Mouse (Mus musculus) CH12.LX (cell line): ENCODE results near the gene Usp7. TPM values are rescaled to one million over a fixed set of nuclear protein-coding genes. Genes with fewer than 3 reads are reported as not detected.

ENCODE experiments used
- DNase-seq: peaks from one replicate; pipeline ENCODE4 v3.0.0-alpha.2; 2013; ENCODE audit errors: extremely low read depth
- H3K27ac ChIP-seq: 2 replicates; pipeline ENCODE4 v1.5.1; 2012; ENCODE audit warnings: low read depth, mild to moderate bottlenecking, control low read depth, moderate library complexity; ENCODE audit not compliant: insufficient read depth
- H3K27me3 ChIP-seq: replicated peaks from 2 replicates; pipeline ENCODE3; 2012; ENCODE audit warnings: inconsistent platforms
- H3K36me3 ChIP-seq, 2 experiments: replicated peaks in 1 of 2; 2 replicates each; pipeline versions ENCODE3 to v1.6.1; 2012; ENCODE audit warnings: inconsistent platforms in 1 of 2, low read length in 1 of 2, mild to moderate bottlenecking in 1 of 2, mixed read lengths in 1 of 2, moderate library complexity in 1 of 2; ENCODE audit not compliant: control insufficient read depth in 1 of 2, insufficient read depth in 1 of 2
- H3K4me1 ChIP-seq, 2 experiments: 2 replicates each; pipeline ENCODE4 v1.6.1; 2012; ENCODE audit warnings: inconsistent platforms in 1 of 2, moderate library complexity in 1 of 2; ENCODE audit not compliant: insufficient read depth in 2 of 2, control insufficient read depth in 1 of 2
- H3K4me2 ChIP-seq: 2 replicates; pipeline ENCODE4 v1.6.1; 2012; ENCODE audit warnings: low read depth, mild to moderate bottlenecking, control low read depth; ENCODE audit not compliant: poor library complexity, insufficient read depth, severe bottlenecking
- H3K4me3 ChIP-seq, 3 experiments: fragments of 150-350 bp in 1 of 3; sonication (generic) in 1 of 3; replicated peaks in 1 of 3; 2 replicates each; pipeline versions ENCODE3 to v1.5.1; 2011 to 2012; ENCODE audit warnings: low read depth in 2 of 3, low read length in 2 of 3, mild to moderate bottlenecking in 2 of 3, moderate library complexity in 2 of 3, control low read depth in 1 of 3, improper control_type of control experiment in 1 of 3, inconsistent platforms in 1 of 3, mixed read lengths in 1 of 3; ENCODE audit not compliant: poor library complexity in 1 of 3
- H3K79me2 ChIP-seq: replicated peaks from 2 replicates; pipeline ENCODE4 v1.6.1; 2012; ENCODE audit warnings: mild to moderate bottlenecking, moderate library complexity; ENCODE audit not compliant: control insufficient read depth, poor library complexity, insufficient read depth, severe bottlenecking; ENCODE audit errors: extremely low read depth
- H3K9ac ChIP-seq: 2 replicates; pipeline ENCODE4 v1.6.1; 2012; ENCODE audit warnings: low read depth, mild to moderate bottlenecking, control low read depth, moderate library complexity; ENCODE audit not compliant: insufficient read depth
- H3K9me3 ChIP-seq: replicated peaks from 2 replicates; pipeline ENCODE3; 2012; ENCODE audit warnings: low read length, inconsistent platforms, mixed read lengths
- E2F4 ChIP-seq: IDR thresholded peaks from 2 replicates; pipeline ENCODE4 v1.6.1; 2011; ENCODE audit warnings: low read depth, low read length, improper control_type of control experiment; ENCODE audit not compliant: insufficient replicate concordance
- ETS1 ChIP-seq: conservative IDR thresholded peaks from 2 replicates; pipeline ENCODE4 v1.6.1; 2012; ENCODE audit warnings: low read depth, mild to moderate bottlenecking, inconsistent platforms, low read length, improper control_type of control experiment, moderate library complexity
- IRF4 ChIP-seq: IDR thresholded peaks from 2 replicates; pipeline ENCODE4 v1.6.1; 2014; ENCODE audit warnings: low read depth, mild to moderate bottlenecking, inconsistent platforms, low read length, improper control_type of control experiment
- JUN ChIP-seq: IDR thresholded peaks from 2 replicates; pipeline ENCODE4 v1.6.1; 2011; ENCODE audit warnings: low read depth, mild to moderate bottlenecking, low read length, improper control_type of control experiment, moderate library complexity; ENCODE audit not compliant: insufficient read depth
- JUND ChIP-seq: conservative IDR thresholded peaks from 2 replicates; pipeline ENCODE4 v1.6.1; 2011; ENCODE audit warnings: low read depth, low read length, improper control_type of control experiment
- KAT2A ChIP-seq: IDR thresholded peaks from 2 replicates; pipeline ENCODE4 v1.6.1; 2012; ENCODE audit warnings: low read length, improper control_type of control experiment, inconsistent platforms; ENCODE audit not compliant: insufficient replicate concordance
- MYC ChIP-seq: IDR thresholded peaks from 2 replicates; pipeline ENCODE4 v1.6.1; 2011; ENCODE audit warnings: low read depth, mild to moderate bottlenecking, improper control_type of control experiment, low read length
- NELFE ChIP-seq: IDR thresholded peaks from 2 replicates; pipeline ENCODE4 v1.6.1; 2011; ENCODE audit warnings: low read depth, low read length, improper control_type of control experiment
- NRF1 ChIP-seq: IDR thresholded peaks from 2 replicates; pipeline ENCODE4 v1.6.1; 2014; ENCODE audit warnings: low read depth, mild to moderate bottlenecking, inconsistent platforms, low read length, improper control_type of control experiment, moderate library complexity
- SIN3A ChIP-seq: IDR thresholded peaks from 2 replicates; pipeline ENCODE4 v1.6.1; 2012; ENCODE audit warnings: low read length, improper control_type of control experiment, inconsistent platforms
- TCF12 ChIP-seq: IDR thresholded peaks from 2 replicates; pipeline ENCODE4 v1.6.1; 2014; ENCODE audit warnings: low read depth, mild to moderate bottlenecking, inconsistent platforms, low read length, improper control_type of control experiment
- UBTF ChIP-seq: IDR thresholded peaks from 2 replicates; pipeline ENCODE4 v1.6.1; 2012; ENCODE audit warnings: low read depth, mild to moderate bottlenecking, inconsistent platforms, low read length, improper control_type of control experiment, moderate library complexity
- ZMIZ1 ChIP-seq: IDR thresholded peaks from 2 replicates; pipeline ENCODE4 v1.6.1; 2012; ENCODE audit warnings: low read depth, mild to moderate bottlenecking, inconsistent platforms, low read length, improper control_type of control experiment
- ZNF384 ChIP-seq: IDR thresholded peaks from 2 replicates; pipeline ENCODE4 v1.6.1; 2012; ENCODE audit warnings: low read depth, low read length, improper control_type of control experiment, inconsistent platforms
- dilution Hi-C: fragments of 300-500 bp; cut with MboI; formaldehyde crosslinking; loops from 2 replicates; pipeline ENCODE4 v1.14.3; 2020; ENCODE audit warnings: low sequenced_read_pairs; ENCODE audit not compliant: extremely low pct_unique_long_range_greater_than_20kb, extremely low pct_ligation_motif_present
- in situ Hi-C: fragments of 300-500 bp; cut with MboI; formaldehyde crosslinking; loops from 3 replicates; pipeline ENCODE4 v1.14.3; 2019; ENCODE audit warnings: low sequenced_read_pairs, low pct_ligation_motif_present, low pct_unique_long_range_greater_than_20kb, mixed read lengths
- polyA plus RNA-seq: library from polyadenylated mRNA; unstranded; fragments of >175 nt; gene quantifications from 2 replicates; pipeline ENCODE4 v1.2.1, GENCODE M21; 2012; ENCODE audit warnings: low read depth; ENCODE audit not compliant: insufficient read length
- total RNA-seq, 2 experiments: library from RNA; depleted of rRNA; stranded (reverse); fragments of 300-350 nt in 1 of 2; fragments of >200 nt in 1 of 2; gene quantifications; 2 replicates each; pipeline ENCODE4 v1.2.3; 2012 to 2014

Gene Usp7
- total and polyA plus RNA-seq, 3 experiments: 113 to 169 (median 143) TPM

- no peaks in the 10 kb centered on the region for H3K27me3 ChIP-seq
- TF ChIP-seq MYC: no peak
- TF ChIP-seq SIN3A: no peak
- TF ChIP-seq NRF1: no peak
- TF ChIP-seq IRF4: no peak
- no peak for TF ChIP-seq JUND
- TF ChIP-seq NELFE: no peak
- no peak for TF ChIP-seq ETS1
- TF ChIP-seq ZNF384: no peak
- no peak for TF ChIP-seq UBTF
- no peaks in the 10 kb centered on the region for H3K9me3 ChIP-seq
- no peaks in the 10 kb centered on the region for H3K79me2 ChIP-seq
- in situ Hi-C loops (no loop called here), dilution Hi-C loops (no loop called here)
- H3K36me3 ChIP-seq: peaks cover 17 to 63% of the 10 kb centered on the region in 2 experiments
- H3K4me3 ChIP-seq: no peak overlapping the region
- H3K27ac ChIP-seq: no peak overlapping the region
- H3K4me1 ChIP-seq: peaks cover 27 to 58% of the 10 kb centered on the region in 2 experiments
- H3K9ac ChIP-seq: no peak overlapping the region
- no peak for DNase-seq
- H3K4me2 ChIP-seq: no peak overlapping the region
Observed at GRCm38 (mm10) chr16:8667261-8667660, 124.8 kb downstream of the Usp7 start.

GRCm38 (mm10) chr16:8666452-8666851 is 125.7 kb downstream of the Usp7 start:
- Histone ChIP-seq H3K79me2 (no peaks in the 10 kb centered on the region), H3K4me2 (no peak overlapping the region), H3K4me1 (peaks cover 27 to 57% of the 10 kb centered on the region in 2 experiments), H3K27me3 (no peaks in the 10 kb centered on the region), H3K9ac (no peak overlapping the region), H3K4me3 (no peak overlapping the region), H3K9me3 (no peaks in the 10 kb centered on the region), H3K36me3 (peaks cover 25 to 71% of the 10 kb centered on the region in 2 experiments), H3K27ac (no peak overlapping the region)
- DNase-seq: peak; percentile 61
- dilution Hi-C loops (no loop called here), in situ Hi-C loops (no loop called here)
- TF ChIP-seq KAT2A (no peak), TCF12 (no peak), E2F4 (no peak), JUN (no peak), ZMIZ1 (no peak)
- TF ChIP-seq, all 38 proteins: peak for 0
